In genomic region chr12:34907506-34907850, GRCm38 (mm10) we compare ENCODE assay signal across 8 mouse cellular contexts. TPM values are rescaled to one million over a fixed set of nuclear protein-coding genes. Genes with fewer than 3 reads are reported as not detected.
A peak's percentile ranks its signal among the peaks of the same experiment; 100 is the strongest.
DNase-seq lines count a peak whose midpoint lies in the region; ATAC-seq and TF ChIP-seq lines count a peak whose summit lies in the region.

No protein-coding gene starts in this region.

- H3K27me3 ChIP-seq in heart, adult 2 months (ENCODE audit: control insufficient read depth, insufficient read depth, low read length), result no peaks in the 10 kb centered on the region; the same call in 1 of the 2 replicates
- peaks cover 7% of the 10 kb centered on the region for H3K27me3 ChIP-seq in embryonic facial prominence, embryonic 14.5 days (replicated peaks; ENCODE audit: control insufficient read depth, insufficient read depth, low read length)
- peaks cover 45% of the 10 kb centered on the region for H3K27me3 ChIP-seq in midbrain, embryonic 10.5 days (ENCODE audit: low read depth, poor library complexity, severe bottlenecking)

- peak overlapping the region; percentile 72; the same call in 1 of the 2 replicates for H3K9ac ChIP-seq in heart, adult 2 months (ENCODE audit: low read depth, low read length)
- no peak overlapping the region for H3K9ac ChIP-seq in ES-E14 (ENCODE audit: insufficient read depth, low read depth, low read length, poor library complexity, severe bottlenecking)
- H3K9ac ChIP-seq in embryonic facial prominence, embryonic 14.5 days (ENCODE audit: low read depth, low read length), result peak overlapping the region; percentile 74

- intact Hi-C loops in heart, adult 2 months (cut with DNase I), result loop anchor here (5.0 kb wide), 3 partner anchors 70 to 245 kb away; no protein-coding TSS in a partner anchor

- peak; percentile 67 for ATAC-seq in embryonic facial prominence, embryonic 14.5 days (ENCODE audit: low read depth)

- TF ChIP-seq CTCF in heart, adult 2 months (IDR thresholded peaks at IDR 0.05), result peak; percentile 40

- in situ Hi-C loops in ES-E14 (cut with MboI; ENCODE audit: low sequenced_read_pairs in 2 of 2, unreplicated experiment in 2 of 2), result no loop called here

- H3K9me3 ChIP-seq in ES-E14 (ENCODE audit: control insufficient read depth, insufficient read depth, low read depth, low read length), result no peaks in the 10 kb centered on the region
- no peaks in the 10 kb centered on the region for H3K9me3 ChIP-seq in embryonic facial prominence, embryonic 14.5 days (ENCODE audit: control insufficient read depth, low read length)
- no peaks in the 10 kb centered on the region for H3K9me3 ChIP-seq in midbrain, embryonic 10.5 days (replicated peaks)

- 4% methylated on average over 10 of the region's 10 CpGs for WGBS in heart, adult 2 months
- WGBS in embryonic facial prominence, embryonic 14.5 days, result 2% methylated on average over 10 of the region's 10 CpGs
- 2% methylated on average over 10 of the region's 10 CpGs for WGBS in midbrain, embryonic 10.5 days

- no peaks in the 10 kb centered on the region for H3K79me2 ChIP-seq in heart, adult 2 months (replicated peaks; ENCODE audit: control insufficient read depth, insufficient read depth, low read length)

- no peak for TF ChIP-seq EP300 in heart, adult 2 months (IDR thresholded peaks at IDR 0.05; ENCODE audit: insufficient read depth, low read depth, low read length)

- H3K4me2 ChIP-seq in embryonic facial prominence, embryonic 14.5 days (ENCODE audit: low read depth, low read length), result peak overlapping the region; percentile 95

- H3K27ac ChIP-seq in heart, adult 2 months, result no peak overlapping the region
- no peak overlapping the region for H3K27ac ChIP-seq in ES-E14 (ENCODE audit: insufficient read depth, low read depth, low read length, poor library complexity, severe bottlenecking)
- H3K27ac ChIP-seq in embryonic facial prominence, embryonic 14.5 days (replicated peaks; ENCODE audit: low read depth, low read length), result no peak overlapping the region
- H3K27ac ChIP-seq in midbrain, embryonic 10.5 days (replicated peaks), result peak overlapping the region; percentile 77; the same call in 1 of the 2 replicates

- H3K4me3 ChIP-seq in heart, adult 2 months, result peak overlapping the region; percentile 59
- H3K4me3 ChIP-seq in ES-E14 (ENCODE audit: insufficient read depth in 1 of 2, low read depth in 1 of 2, low read length in 2 of 2, poor library complexity in 1 of 2, severe bottlenecking in 1 of 2), result peak overlapping the region; percentile 79 to 92; a peak in 3 of 4 replicates
- H3K4me3 ChIP-seq in embryonic facial prominence, embryonic 14.5 days (ENCODE audit: low read depth, low read length), result peak overlapping the region; percentile 76
- peak overlapping the region; percentile 82 for H3K4me3 ChIP-seq in midbrain, embryonic 10.5 days

- no peaks in the 10 kb centered on the region for H3K4me1 ChIP-seq in heart, adult 2 months (ENCODE audit: control insufficient read depth, insufficient read depth, low read length)
- H3K4me1 ChIP-seq in ES-E14 (ENCODE audit: control insufficient read depth in 2 of 2, insufficient read depth in 2 of 2, low read length in 2 of 2, poor library complexity in 1 of 2), result no peaks in the 10 kb centered on the region
- H3K4me1 ChIP-seq in embryonic facial prominence, embryonic 14.5 days (ENCODE audit: control insufficient read depth, insufficient read depth, low read length), result no peaks in the 10 kb centered on the region
- H3K4me1 ChIP-seq in midbrain, embryonic 10.5 days, result peaks cover 8% of the 10 kb centered on the region

- no peak for TF ChIP-seq POLR2A in heart, adult 2 months (IDR thresholded peaks at IDR 0.05; ENCODE audit: insufficient read depth, low read depth, low read length)

- no peak for DNase-seq in heart, adult 2 months
- no peak for DNase-seq in heart, adult 11 months
- peak; percentile 12 for DNase-seq in ES-E14 (ENCODE audit: low read depth, low spot score)
- DNase-seq in embryonic facial prominence, embryonic 14.5 days (ENCODE audit: low spot score), result peak; percentile 61
- DNase-seq in layer of hippocampus, postnatal 10 days (ENCODE audit: low spot score in 2 of 2), result peak; percentile 12 to 42
- peak; percentile 24 for DNase-seq in midbrain, embryonic 10.5 days (ENCODE audit: low spot score)
- DNase-seq in adrenal gland, adult (ENCODE audit: inconsistent age in 2 of 2, low spot score in 1 of 2), result no peak
- DNase-seq in adrenal gland, adult 8-10 months, result no peak

- H3K36me3 ChIP-seq in heart, adult 2 months (ENCODE audit: control insufficient read depth, insufficient read depth, low read length), result no peaks in the 10 kb centered on the region
- H3K36me3 ChIP-seq in ES-E14 (ENCODE audit: control insufficient read depth, insufficient read depth, low read length, poor library complexity, severe bottlenecking), result no peaks in the 10 kb centered on the region
- H3K36me3 ChIP-seq in embryonic facial prominence, embryonic 14.5 days (ENCODE audit: control insufficient read depth, insufficient read depth, low read length), result no peaks in the 10 kb centered on the region
- no peaks in the 10 kb centered on the region for H3K36me3 ChIP-seq in midbrain, embryonic 10.5 days

TF ChIP-seq in ES-E14, 5 proteins besides CTCF, POLR2A, EP300 and RAD21:
- TF ChIP-seq ZC3H11A (IDR thresholded peaks at IDR 0.05; ENCODE audit: borderline replicate concordance, low read depth, low read length) (no peak), MAFK (IDR thresholded peaks at IDR 0.05; ENCODE audit: insufficient read depth, low read depth, low read length) (no peak), HCFC1 (IDR thresholded peaks at IDR 0.05; ENCODE audit: borderline replicate concordance, insufficient read depth, low read length) (no peak)

RNA-seq across cellular contexts. Expression of gene Hdac9, which starts 9.4 kb away (rescaled TPM):
- total RNA-seq in heart, adult 2 months (2021), result 10 to 100 TPM; 18.8 to 19.9 TPM
- 10.8 and 18.1 TPM in 2 replicates for polyA plus RNA-seq in heart, adult 2 months (2012; rRNA removed)
- 0.58 and 0.69 TPM in 2 replicates for total RNA-seq in ES-E14 (2012; rRNA removed)
- 9.8 and 10.2 TPM in 2 replicates for polyA plus RNA-seq in embryonic facial prominence, embryonic 14.5 days (2014; fragmentation: Nextera tagmentation; extraction: Ambion mirVana)
- 10 to 100 TPM; 53.9 to 60.0 TPM for total RNA-seq in layer of hippocampus, postnatal 10 days (2021)
- polyA plus RNA-seq in midbrain, embryonic 10.5 days (2016; fragmentation: Nextera tagmentation; extraction: Ambion mirVana), result 7.9 and 12.0 TPM in 2 replicates
- 1 to 10 TPM in 3 of 4 experiments, under 1 TPM in 1; 0.96 to 2.8 (median 1.9) TPM for total RNA-seq in adrenal gland, adult 8-10 months (2022)

Comparison
In these comparisons a context has a peak if more than half of its experiments do, and no peak if none do; other contexts are left out.
1. DNase-seq: peak in ES-E14 (single experiment), embryonic facial prominence, embryonic 14.5 days (single experiment), layer of hippocampus, postnatal 10 days (2 of 2) and midbrain, embryonic 10.5 days (single experiment); none in heart, adult 2 months (0 of 2), heart, adult 11 months (single experiment), adrenal gland, adult (0 of 2) and adrenal gland, adult 8-10 months (single experiment).
2. RNA of gene Hdac9, which starts 9.4 kb away (total RNA-seq): 53.9 to 60.0 TPM in layer of hippocampus, postnatal 10 days and 18.8 to 19.9 TPM in heart, adult 2 months; 0.96 to 2.8 TPM in adrenal gland, adult 8-10 months and 0.58 to 0.69 TPM in ES-E14; every median in the first group is over 4 times any median in the second.
3. Peak in every context shown above with its lines, with median percentiles within 50 percentile points of each other: H3K4me3 ChIP-seq.